Mouse (Mus musculus) neural tube, embryonic 14.5 days (tissue): Measurements from ENCODE around the gene Otogl. TPM values are rescaled to one million over a fixed set of nuclear protein-coding genes. Genes with fewer than 3 reads are reported as not detected.
A peak's percentile ranks its signal among the peaks of the same experiment; 100 is the strongest.

Experiments
- ATAC-seq: fragments of 200-750 bp; cut with Nextera tagmentation; 2 replicates; pipeline ENCODE4 v1.8.0; 2017; ENCODE audit warnings: low read depth, mild to moderate bottlenecking, moderate TSS enrichment, moderate library complexity
- H3K27ac ChIP-seq: fragments of 300-500 bp; sonication (generic); 2 replicates; pipeline ENCODE4 v1.5.1; 2014; ENCODE audit warnings: low read depth, mild to moderate bottlenecking, control low read depth, low read length, moderate library complexity, mixed read lengths
- H3K27me3 ChIP-seq: fragments of 300-500 bp; sonication (generic); 2 replicates; pipeline ENCODE4 v1.6.1; 2014; ENCODE audit warnings: low read length; ENCODE audit not compliant: control insufficient read depth, insufficient read depth
- H3K36me3 ChIP-seq: fragments of 300-500 bp; sonication (generic); 2 replicates; pipeline ENCODE4 v1.6.1; 2014; ENCODE audit warnings: low read length, mixed read lengths; ENCODE audit not compliant: control insufficient read depth, insufficient read depth
- H3K4me1 ChIP-seq: fragments of 300-500 bp; sonication (generic); 2 replicates; pipeline ENCODE4 v1.6.1; 2014; ENCODE audit warnings: low read length; ENCODE audit not compliant: control insufficient read depth, insufficient read depth
- H3K4me2 ChIP-seq: fragments of 300-500 bp; sonication (generic); 2 replicates; pipeline ENCODE4 v1.6.1; 2014; ENCODE audit warnings: mild to moderate bottlenecking, low read depth, low read length, control low read depth
- H3K4me3 ChIP-seq: fragments of 300-500 bp; sonication (generic); 2 replicates; pipeline ENCODE4 v1.5.1; 2014; ENCODE audit warnings: low read depth, low read length, control low read depth, mixed read lengths
- H3K9ac ChIP-seq: fragments of 300-500 bp; sonication (generic); replicated peaks from 2 replicates; pipeline ENCODE4 v1.6.1; 2014; ENCODE audit warnings: low read depth, mild to moderate bottlenecking, control low read depth, low read length, mixed read lengths
- H3K9me3 ChIP-seq: fragments of 300-500 bp; sonication (generic); 2 replicates; pipeline ENCODE4 v1.6.1; 2016; ENCODE audit warnings: low read length; ENCODE audit not compliant: control insufficient read depth
- WGBS: fragments of 180-500 bp; shearing (Covaris S2); extraction: QIAGEN DNeasy Blood & Tissue Kit; methylation state at CpG from one replicate; pipeline ENCODE4 v1.1.7; 2014; 5-methylcytosine and 5-hydroxymethylcytosine counted together
- polyA plus RNA-seq: library from polyadenylated mRNA; unstranded; fragments of >200 nt; fragmentation: Nextera tagmentation; extraction: Ambion mirVana; gene quantifications from 2 replicates; pipeline ENCODE4 v1.2.1, GENCODE M21; 2014

Otogl gene
- polyA plus RNA-seq, 1 experiment from 2014 or later, result 0.05 TPM

DNA sequence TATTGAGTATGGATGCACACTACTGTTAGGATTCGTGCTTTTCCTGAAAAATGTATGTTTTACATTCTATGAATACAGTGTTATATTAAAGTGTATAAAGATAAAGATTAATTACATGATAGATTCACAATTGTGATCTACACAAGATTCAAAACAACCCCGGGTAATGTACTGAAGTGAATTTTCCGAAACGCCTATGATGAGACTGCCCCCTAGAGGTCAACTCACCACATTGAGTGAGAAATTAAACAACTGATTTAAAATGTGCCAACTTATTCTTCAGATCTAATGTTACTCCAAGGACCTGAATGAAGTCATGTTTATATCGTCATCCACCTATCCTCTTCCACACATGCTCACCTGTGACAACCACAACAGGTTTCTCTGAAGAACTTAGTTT lies 164.4 kb downstream of the Otogl start:
- no peaks in the 10 kb centered on the region for H3K9me3 ChIP-seq
- peak; percentile 21; the same call in 1 of the 2 replicates for ATAC-seq
- no peaks in the 10 kb centered on the region for H3K4me1 ChIP-seq
- H3K27me3 ChIP-seq, result no peaks in the 10 kb centered on the region
- H3K4me2 ChIP-seq, result no peak overlapping the region
- H3K36me3 ChIP-seq, result no peaks in the 10 kb centered on the region
- H3K27ac ChIP-seq, result no peak overlapping the region
- no peak overlapping the region for H3K4me3 ChIP-seq
- WGBS, result 20% methylated on average over 5 of the region's 5 CpGs
- no peak overlapping the region for H3K9ac ChIP-seq

DNA sequence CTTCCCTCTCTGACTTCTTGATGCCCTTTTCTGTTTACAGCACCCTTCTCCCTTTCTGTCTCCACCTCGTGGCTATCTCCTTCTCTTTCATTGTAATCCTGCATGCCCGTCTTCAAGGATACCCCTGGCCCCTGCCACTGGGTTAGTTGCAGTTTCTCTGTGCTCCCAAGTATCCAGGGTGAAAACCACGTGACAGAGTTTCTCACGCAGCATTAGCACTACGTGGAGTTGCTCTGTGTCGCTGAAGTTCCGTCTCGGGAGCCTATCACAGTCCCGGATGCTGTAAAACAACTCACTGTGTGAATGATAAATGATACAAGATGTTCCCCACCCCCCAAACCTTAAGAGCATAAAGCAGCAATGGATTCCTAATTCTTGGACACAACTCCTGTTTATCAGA lies 165.2 kb downstream of the Otogl start:
- 13% methylated on average over 9 of the region's 9 CpGs for WGBS
- 0 out of 2 replicates have a peak overlapping the region, but pooled peaks have one; percentile 2 for H3K4me2 ChIP-seq
- no peaks in the 10 kb centered on the region for H3K4me1 ChIP-seq
- no peak overlapping the region for H3K27ac ChIP-seq
- no peak overlapping the region for H3K4me3 ChIP-seq
- no peak overlapping the region for H3K9ac ChIP-seq
- no peaks in the 10 kb centered on the region for H3K36me3 ChIP-seq
- ATAC-seq, result peak; percentile 56; the same call in 1 of the 2 replicates
- H3K9me3 ChIP-seq, result no peaks in the 10 kb centered on the region
- H3K27me3 ChIP-seq, result no peaks in the 10 kb centered on the region

DNA sequence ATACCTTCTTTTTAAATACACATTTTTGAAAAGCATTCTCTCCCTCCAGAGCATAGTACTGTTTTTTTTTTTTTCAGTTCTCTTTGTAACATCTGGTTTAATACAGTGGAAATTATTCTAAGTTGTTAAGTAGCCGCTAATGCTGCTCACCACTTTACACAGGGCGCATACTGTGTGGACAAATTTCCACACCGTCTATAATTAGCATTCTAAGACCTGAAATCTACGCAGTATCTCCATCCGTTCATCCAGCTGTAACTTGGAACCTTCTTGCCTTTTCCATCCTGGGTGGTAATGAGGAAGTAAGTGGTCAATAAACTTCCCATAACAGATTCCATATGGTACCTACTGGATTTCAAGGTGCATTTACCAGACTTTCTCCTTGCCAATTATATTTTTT lies 172.1 kb downstream of the Otogl start:
- Histone ChIP-seq H3K9me3 (no peaks in the 10 kb centered on the region), H3K4me3 (no peak overlapping the region), H3K9ac (no peak overlapping the region), H3K27me3 (no peaks in the 10 kb centered on the region), H3K27ac (no peak overlapping the region), H3K4me2 (no peak overlapping the region), H3K4me1 (no peaks in the 10 kb centered on the region), H3K36me3 (no peaks in the 10 kb centered on the region)
- WGBS, result 87% methylated on average over 5 of the region's 5 CpGs
- ATAC-seq, result no peak

DNA sequence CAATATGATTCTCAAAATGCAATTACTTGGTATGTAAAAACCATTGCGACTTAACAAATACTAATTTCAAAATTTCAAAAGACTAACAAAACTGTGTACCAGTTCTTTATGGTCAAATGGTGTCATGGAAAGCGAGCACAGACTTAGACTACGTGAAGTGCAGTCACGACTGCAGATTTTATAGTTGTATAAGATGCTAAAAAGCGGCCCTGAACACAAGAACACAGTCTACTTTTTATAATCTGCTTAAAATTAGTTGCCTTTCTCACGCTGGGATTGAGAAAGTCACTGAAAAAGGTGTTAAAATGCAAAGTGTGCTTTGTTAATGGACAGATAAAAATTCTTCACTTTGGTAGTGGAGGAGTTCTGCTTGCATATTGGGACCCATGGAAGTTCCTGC lies 174.2 kb downstream of the Otogl start:
- no peak overlapping the region for H3K27ac ChIP-seq
- no peaks in the 10 kb centered on the region for H3K4me1 ChIP-seq
- no peaks in the 10 kb centered on the region for H3K36me3 ChIP-seq
- H3K27me3 ChIP-seq, result no peaks in the 10 kb centered on the region
- no peak for ATAC-seq
- no peak overlapping the region for H3K4me2 ChIP-seq
- H3K9me3 ChIP-seq, result no peaks in the 10 kb centered on the region
- no peak overlapping the region for H3K9ac ChIP-seq
- no peak overlapping the region for H3K4me3 ChIP-seq
- WGBS, result 87% methylated on average over 6 of the region's 6 CpGs

DNA sequence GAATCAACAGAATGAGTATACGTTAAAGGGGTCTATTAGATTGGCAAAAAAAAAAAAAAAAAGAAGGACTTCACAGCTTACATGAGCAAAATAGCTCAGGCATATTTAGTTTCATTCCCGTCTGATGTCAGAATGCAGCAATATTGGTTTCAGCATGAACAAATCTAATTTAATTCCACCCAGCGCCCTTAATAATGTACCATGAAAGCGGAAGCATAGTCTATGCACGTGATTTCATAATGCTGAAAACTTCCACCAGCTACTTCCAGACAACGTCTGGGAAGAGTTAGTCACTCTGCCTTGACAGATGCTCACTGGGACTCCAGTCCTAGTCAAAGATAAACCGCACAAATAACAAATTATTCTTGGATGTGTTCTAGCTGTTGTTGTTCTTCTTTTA lies 176.5 kb downstream of the Otogl start:
- ATAC-seq, result no peak
- Histone ChIP-seq H3K36me3 (no peaks in the 10 kb centered on the region), H3K9ac (no peak overlapping the region), H3K27ac (no peak overlapping the region), H3K4me2 (no peak overlapping the region), H3K9me3 (no peaks in the 10 kb centered on the region), H3K4me3 (no peak overlapping the region), H3K27me3 (no peaks in the 10 kb centered on the region), H3K4me1 (no peaks in the 10 kb centered on the region)
- 77% methylated on average over 7 of the region's 7 CpGs for WGBS

- Histone ChIP-seq H3K27me3 (no peaks in the 10 kb centered on the region), H3K9me3 (no peaks in the 10 kb centered on the region), H3K4me1 (no peaks in the 10 kb centered on the region), H3K4me2 (no peak overlapping the region), H3K27ac (no peak overlapping the region), H3K36me3 (no peaks in the 10 kb centered on the region), H3K4me3 (no peak overlapping the region), H3K9ac (no peak overlapping the region)
- no peak for ATAC-seq
These were observed 177.6 kb downstream of the Otogl start for GRCm38 (mm10) chr10:107734327-107734726.

DNA sequence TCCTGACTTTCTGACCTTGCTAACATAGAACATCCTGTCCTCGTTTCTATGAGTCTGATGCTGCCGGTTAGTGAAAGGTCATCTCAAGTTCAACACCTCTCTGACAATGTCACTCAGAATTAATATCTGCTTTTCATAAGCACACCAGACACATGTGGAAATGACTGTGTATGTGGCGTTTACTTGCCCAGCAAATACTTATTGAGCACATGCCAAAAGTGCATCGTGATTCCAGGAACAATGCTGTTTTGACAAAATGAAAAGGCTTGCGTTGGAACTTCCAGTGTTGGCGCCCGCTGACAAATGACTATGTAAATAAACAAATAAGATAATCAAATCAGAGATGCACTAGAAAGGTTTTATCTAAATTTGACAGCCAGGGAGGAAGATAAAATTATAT lies 186.3 kb downstream of the Otogl start:
- Histone ChIP-seq H3K4me3 (no peak overlapping the region), H3K4me2 (no peak overlapping the region), H3K27ac (no peak overlapping the region), H3K9ac (no peak overlapping the region), H3K4me1 (no peaks in the 10 kb centered on the region), H3K9me3 (no peaks in the 10 kb centered on the region), H3K36me3 (no peaks in the 10 kb centered on the region), H3K27me3 (no peaks in the 10 kb centered on the region)
- ATAC-seq, result no peak
- 71% methylated on average over 7 of the region's 7 CpGs for WGBS

- H3K9me3 ChIP-seq, result no peaks in the 10 kb centered on the region
- no peak within 1 kb of the TSS for H3K4me2 ChIP-seq
- H3K27ac ChIP-seq, result no peak within 1 kb of the TSS
- H3K27me3 ChIP-seq, result no peaks in the 10 kb centered on the region
- H3K9ac ChIP-seq, result no peak within 1 kb of the TSS
- H3K36me3 ChIP-seq, result no peaks in the 10 kb centered on the region
- no peak within 1 kb of the TSS for H3K4me3 ChIP-seq
- 36% methylated on average over 1 of the region's 1 CpGs for WGBS
- no peaks in the 10 kb centered on the region for H3K4me1 ChIP-seq
- no peak for ATAC-seq
These were observed 192.1 kb downstream of the Otogl start, which contains the start of gene Ptprq for GRCm38 (mm10) chr10:107719806-107720205. TSS of gene Ptprq (minus strand) at chr10:107720051.
